Mouse (Mus musculus) heart, postnatal 0 days (tissue): ENCODE data around the gene Cadps2.

Experiments used
- CTCF ChIP-seq: IDR thresholded peaks from 2 replicates; pipeline ENCODE4 v1.5.1; 2016; ENCODE audit warnings: antibody characterized with exemption, control low read depth, low read depth
- EP300 ChIP-seq: IDR thresholded peaks from 2 replicates; pipeline ENCODE4 v1.6.1; 2016; ENCODE audit warnings: antibody characterized with exemption, low read depth

DNA sequence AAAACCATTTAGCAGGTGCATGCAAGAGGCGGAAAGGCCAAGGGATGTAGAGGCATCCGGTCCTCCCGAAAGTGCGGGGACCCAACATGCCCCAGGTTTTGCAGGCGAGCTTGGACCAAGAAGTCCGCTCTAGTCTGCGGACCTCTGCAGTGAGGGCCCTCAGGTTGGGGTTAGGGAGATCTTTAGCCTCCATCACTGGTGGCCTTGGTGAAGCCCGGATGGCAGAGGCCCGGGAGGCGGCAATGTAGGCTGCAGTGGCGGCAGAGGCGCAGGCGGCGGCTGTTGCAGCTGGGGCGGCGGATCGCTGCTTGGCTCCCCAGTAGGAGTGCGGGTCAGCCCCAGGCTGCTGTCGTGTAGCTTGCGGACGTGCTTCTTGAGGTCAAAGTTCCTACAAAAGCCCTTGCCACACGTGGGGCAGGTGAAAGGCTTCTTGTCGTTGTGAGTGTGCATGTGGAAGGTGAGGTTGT is 593.6 kb downstream of the Cadps2 start:
- TF ChIP-seq EP300 = no peak
- no peak for TF ChIP-seq CTCF
